Mouse (Mus musculus): Measurements from ENCODE around the gene Tmbim4.

Gene Tmbim4

DNA sequence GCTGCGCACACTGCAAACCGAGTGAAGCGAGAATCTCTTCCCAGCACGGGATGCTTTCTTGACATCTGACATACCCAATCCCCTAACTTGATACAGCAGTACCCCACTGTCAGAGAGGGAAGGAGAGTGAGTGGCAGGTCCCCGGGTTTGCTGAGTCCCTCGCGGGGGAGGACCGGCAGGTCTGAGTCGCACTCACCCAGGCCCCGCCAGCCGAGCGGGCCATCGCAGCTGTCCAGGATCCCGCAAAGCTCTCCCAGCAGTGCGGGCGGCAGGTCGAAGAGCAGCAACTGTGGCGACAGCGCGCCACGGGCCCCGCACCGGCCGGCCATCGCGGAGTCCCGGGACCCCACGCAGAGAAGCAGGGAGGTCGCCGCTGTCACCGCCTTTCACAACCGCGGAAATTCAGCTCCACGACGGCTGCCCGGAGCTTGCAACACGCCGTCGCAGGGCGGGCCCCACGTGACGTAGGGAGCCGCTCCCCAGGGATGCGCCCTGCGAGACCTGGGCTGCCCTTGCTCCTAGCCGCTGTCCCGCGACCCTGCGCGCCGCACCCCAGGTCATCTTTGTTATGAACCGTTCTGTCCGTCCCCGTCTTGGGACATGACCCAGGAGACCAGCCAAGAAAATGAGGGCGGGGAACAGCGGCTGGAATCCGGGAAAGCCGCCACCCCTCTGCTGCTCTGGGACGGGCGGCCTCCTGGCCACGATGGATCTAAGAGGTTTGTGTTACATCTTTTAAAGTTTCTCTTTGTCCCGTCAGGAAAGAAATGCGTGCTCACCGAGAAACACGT, at the start of gene Tmbim4:
TSS of gene Tmbim4 (plus strand) at position 460 of the 791 bp plus-strand sequence.
- in situ Hi-C loops (cut with MboI, MseI) = loop anchor here (25.0 kb wide), 1 partner anchor 1339 kb away; the partner anchor contains the start of gene Dyrk2

DNA sequence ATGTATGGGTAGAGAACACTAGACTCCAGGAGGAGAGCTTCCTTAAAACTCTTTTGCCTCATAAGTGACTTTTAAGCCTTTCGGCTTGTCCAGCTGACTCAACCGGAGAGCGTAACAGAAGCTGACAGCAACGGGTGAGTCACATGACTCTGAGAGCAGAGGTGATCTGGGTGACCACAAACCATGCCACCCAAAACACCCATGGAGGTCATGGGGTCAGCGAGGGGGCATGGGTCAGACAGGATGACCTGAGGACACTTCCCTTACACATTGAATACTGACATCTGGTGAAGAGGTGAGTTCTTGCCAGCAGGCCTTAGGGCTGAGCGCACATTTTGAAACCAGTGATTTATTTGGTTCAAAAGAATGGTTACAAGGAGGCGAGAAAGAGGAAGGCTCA, 49.7 kb upstream of the Tmbim4 start:
- in situ Hi-C loops (cut with MboI, MseI) = loop anchor here (10.0 kb wide), 1 partner anchor 337 kb away; no protein-coding TSS in a partner anchor

DNA sequence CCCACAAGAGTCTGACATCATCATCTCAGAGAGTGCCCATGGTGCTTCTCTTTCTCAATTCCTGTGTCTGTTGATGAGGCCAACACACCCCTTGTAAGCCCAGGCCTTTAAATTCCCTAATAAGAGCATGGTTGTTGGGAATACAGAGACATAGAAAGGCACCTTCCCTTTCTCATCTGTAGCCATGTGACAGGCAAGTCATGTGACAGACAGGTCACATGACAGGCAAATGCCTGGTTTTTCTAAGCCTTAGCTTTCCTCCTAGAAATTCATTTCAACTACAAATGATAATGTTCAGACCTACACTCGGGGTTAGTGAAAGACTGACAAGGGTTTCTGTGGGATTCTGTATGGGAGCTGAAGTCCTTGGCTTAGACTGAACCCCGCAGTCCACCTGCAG, 47.5 kb upstream of the Tmbim4 start:
- in situ Hi-C loops (cut with MboI, MseI) = loop anchor here (10.0 kb wide), 1 partner anchor 339 kb away; no protein-coding TSS in a partner anchor

DNA sequence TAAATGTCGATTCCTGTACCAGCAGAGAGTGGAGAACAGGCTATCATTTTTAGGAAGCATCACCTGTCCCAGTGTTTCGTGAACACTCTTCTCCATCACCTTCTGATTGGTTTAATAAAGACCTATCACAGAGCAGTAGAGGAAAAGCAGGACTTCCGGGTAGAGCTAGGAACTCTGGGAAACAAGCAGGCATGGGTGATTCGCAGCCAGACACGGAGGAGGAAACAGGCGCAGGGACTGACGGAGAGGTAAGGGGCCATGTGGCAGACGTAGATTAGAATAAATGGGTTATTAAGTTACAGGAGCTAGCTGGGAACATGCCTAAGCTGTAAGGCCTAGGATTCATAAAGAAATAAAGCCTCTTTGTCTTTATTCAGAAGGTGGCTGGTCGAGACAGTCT, 40.9 kb upstream of the Tmbim4 start:
- in situ Hi-C loops (cut with MboI, MseI) = no loop called here

DNA sequence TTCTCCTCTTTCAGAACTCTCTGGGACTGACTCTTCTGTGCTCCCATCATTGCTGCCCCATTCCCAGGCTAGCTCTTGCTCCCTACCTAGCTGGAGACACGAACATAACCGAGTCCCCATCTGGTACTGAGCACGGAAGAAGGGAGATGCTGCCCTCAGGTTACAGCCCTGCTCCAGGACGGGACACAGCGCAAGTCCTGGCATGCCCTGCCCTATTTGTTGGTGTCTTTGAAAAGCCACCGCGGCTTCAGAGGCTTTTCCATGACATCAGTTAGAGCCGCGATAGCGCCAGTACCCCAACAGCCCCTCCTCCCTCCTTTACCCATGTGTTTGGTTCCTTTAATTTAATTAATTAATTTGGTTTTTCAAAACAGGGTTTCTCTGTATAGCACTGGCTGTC, 38.5 kb upstream of the Tmbim4 start:
- in situ Hi-C loops (cut with MboI, MseI) = no loop called here

- in situ Hi-C loops (cut with MboI, MseI) = no loop called here
These were observed 37.9 kb upstream of the Tmbim4 start for GRCm38 (mm10) chr10:120163490-120163889.

DNA sequence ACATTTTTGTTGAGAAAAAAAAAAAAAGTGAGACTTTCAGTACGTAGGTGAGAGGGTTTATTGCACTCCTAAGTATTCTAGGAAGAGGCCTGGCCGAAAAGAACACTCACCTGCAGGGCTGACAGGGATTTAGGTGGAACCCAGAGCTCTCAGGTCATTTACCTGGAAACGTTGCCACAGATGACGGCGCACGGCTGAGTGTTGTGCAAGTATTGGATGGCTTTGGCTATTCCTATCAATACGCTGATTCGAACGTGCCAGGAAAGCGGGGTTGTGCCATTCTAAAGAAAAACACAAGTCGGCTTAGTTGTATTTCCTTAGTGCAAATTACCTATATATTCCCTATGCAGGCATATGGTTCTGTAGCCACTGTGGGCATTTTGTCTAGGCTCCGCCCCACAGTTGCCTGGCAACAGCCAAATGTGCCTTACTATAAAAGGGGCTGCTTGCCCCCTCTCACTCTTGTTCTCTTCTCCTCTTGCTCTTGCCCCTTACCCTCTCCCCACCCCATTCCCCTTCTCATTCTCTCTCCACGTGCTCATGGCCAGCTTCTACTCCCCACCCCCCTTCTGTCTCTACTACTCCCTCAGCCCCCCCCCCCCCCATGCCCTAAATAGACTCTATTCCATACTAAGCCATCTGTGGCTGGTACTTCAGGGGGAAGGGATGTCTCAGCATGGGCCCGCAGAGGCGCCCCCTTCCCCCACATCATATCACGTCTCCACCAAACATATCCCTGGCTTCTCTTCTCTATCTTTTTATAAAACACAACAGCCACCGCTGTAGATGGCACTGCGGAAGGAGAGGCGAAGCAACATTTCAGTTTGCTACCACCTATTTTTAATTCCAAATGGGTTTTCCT, 36.2 kb upstream of the Tmbim4 start:
- in situ Hi-C loops (cut with MboI, MseI) = no loop called here

GRCm38 (mm10) chr10:120165793-120166503, 35.4 kb upstream of the Tmbim4 start:
- in situ Hi-C loops (cut with MboI, MseI) = no loop called here

DNA sequence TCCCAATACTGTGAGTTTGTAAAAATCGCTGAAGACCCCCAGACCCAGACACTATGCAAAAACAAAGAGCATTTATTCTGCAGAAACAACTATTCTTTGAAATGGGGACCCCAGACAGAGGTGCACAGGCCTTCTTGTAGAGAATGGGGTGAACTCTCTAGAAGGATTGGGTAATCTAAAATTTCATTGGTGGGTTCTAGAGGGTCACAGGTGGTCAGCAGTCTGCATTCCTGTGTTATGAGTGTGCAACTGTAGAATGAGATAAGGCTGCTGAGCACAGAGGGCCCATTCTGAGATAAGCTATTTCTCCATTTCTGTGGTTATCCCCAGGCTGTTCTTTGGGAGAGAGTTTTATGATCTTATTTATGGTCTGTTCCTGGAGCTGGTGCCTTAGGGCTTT, 33.3 kb upstream of the Tmbim4 start:
- in situ Hi-C loops (cut with MboI, MseI) = no loop called here

DNA sequence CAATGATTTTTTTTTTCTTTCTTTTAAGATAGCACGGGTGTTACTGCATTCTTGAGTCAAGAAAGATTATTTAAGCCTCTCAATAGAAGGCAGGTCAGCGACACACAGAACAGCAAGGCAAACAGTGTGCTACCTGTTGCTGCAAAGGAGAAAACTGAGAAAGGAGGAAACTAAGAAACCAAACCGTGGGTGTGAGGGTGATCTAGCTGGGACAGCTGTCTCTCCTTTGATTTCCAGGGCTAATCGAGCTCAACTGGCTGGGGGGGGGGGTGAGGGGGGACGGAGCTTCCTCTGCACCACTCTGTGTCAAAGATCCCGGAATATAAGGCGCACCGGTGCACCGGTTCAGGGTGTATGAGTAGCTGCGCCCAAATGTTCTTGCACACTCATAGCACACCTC, 32.3 kb upstream of the Tmbim4 start:
- in situ Hi-C loops (cut with MboI, MseI) = no loop called here

- in situ Hi-C loops (cut with MboI, MseI) = no loop called here
These were observed 31.5 kb upstream of the Tmbim4 start for GRCm38 (mm10) chr10:120169841-120170240.

DNA sequence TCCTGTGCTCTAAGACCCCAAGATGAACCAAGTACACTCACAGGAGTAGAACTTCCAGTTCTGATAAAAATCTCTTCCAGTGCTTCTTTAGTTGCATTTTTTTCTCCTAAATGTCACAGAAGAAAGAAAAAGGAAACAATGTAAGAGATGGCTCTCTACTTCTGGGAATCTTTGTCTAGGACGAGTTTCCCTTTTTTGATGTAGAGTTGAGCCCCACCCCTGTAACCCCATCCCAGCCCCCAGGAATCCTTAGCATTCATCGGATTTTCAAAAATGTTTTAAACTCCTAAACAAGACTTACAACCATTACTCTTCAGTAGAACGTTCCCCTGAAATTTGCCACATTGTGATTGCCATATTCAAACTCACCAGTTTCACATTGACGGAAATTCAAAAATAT, 31.1 kb upstream of the Tmbim4 start:
- in situ Hi-C loops (cut with MboI, MseI) = no loop called here

DNA sequence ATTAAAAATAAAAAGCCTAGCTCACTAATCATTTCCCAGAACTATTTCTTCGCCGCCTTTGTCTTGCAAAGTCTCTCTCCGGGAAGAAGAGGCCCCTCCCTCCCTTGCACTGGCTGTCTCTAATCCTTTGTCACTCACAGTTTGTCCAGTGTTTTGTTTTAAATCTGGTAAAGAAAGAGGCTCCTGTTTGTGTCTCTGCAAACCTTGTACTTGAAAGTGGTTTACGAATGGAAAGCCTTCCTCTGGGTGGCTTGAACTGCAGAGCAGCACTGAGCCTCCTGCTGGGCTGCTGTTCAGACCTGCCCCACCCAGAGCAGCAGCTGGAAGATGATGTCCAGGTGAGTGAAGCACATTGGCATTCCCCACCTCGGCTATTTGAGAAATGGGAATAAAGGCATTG, 30.1 kb upstream of the Tmbim4 start:
- in situ Hi-C loops (cut with MboI, MseI) = no loop called here

GRCm38 (mm10) chr10:120174192-120174705, 27.1 kb upstream of the Tmbim4 start:
- in situ Hi-C loops (cut with MboI, MseI) = no loop called here

DNA sequence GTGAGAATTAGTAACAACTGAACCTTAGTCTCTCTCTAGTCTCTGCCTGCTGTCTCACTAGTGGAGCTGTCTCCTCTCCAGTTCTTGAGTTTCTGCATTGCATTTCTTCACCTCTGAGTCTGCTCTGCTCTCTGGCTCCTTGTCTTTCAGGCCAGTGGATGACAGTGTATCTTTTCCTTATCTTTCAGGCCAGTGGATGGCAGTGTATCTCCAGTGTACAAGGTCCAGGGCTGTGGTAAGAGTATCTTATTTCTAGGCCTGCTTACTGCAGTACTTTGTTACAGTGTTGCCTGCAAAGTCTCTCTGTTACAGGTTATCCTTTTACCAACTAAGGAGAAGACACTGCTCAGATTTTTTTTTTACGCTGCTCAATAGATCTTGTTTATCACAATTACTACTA, 18.5 kb upstream of the Tmbim4 start:
- in situ Hi-C loops (cut with MboI, MseI) = no loop called here

DNA sequence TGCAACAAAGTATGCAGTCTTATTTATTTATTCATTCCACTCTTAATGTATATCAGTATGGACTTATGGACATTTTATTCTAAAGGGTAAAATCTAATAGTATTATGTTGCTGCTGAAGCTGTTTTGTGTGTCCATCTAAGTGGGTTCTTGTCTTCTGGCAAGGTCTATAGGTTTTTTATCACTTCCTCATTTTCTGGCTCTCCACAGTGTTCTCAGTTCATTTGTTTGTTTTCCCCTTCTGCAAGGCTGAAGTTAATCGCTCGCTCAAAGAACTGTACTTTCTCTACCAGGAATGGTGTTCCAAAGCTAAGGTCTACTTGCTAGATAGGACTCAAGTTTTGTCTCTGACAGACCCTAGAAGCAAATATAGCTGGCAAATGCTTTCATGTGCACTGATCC, 18.0 kb upstream of the Tmbim4 start:
- in situ Hi-C loops (cut with MboI, MseI) = no loop called here

GRCm38 (mm10) chr10:120188513-120188912, 12.9 kb upstream of the Tmbim4 start:
- in situ Hi-C loops (cut with MboI, MseI) = no loop called here

- in situ Hi-C loops (cut with MboI, MseI) = no loop called here
These were observed 12.1 kb upstream of the Tmbim4 start for GRCm38 (mm10) chr10:120189276-120189675.

- in situ Hi-C loops (cut with MboI, MseI) = loop anchor here (10.0 kb wide), 1 partner anchor 1905 kb away; the partner anchor contains the start of gene Rxylt1
These were observed 11.6 kb upstream of the Tmbim4 start for GRCm38 (mm10) chr10:120189782-120190181.

- in situ Hi-C loops (cut with MboI, MseI) = loop anchor here (10.0 kb wide), 1 partner anchor 1904 kb away; the partner anchor contains the start of gene Rxylt1
These were observed 10.2 kb upstream of the Tmbim4 start for GRCm38 (mm10) chr10:120191165-120191564.

DNA sequence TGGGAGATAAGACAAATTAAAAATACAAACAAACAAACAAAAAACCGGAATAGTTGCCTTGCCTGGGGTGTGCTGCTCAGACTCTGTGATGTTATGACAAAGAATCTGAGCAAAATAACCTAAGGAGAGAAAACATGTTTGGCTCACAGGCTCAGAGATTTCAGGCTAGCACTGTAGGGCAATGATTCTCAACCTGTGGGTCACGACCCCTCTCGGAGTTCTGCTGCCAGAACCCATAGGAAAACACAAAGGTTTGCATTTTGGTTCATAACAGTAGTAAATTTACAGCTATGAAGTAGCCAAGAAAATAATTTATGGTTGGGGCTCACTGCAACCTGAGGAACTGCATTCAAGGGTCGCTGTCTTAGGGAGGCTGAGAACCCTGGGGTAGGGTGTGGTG, 9.1 kb upstream of the Tmbim4 start:
- in situ Hi-C loops (cut with MboI, MseI) = loop anchor here (10.0 kb wide), 1 partner anchor 1903 kb away; the partner anchor contains the start of gene Rxylt1

Data from T-helper 2 cell (primary cell).